Mouse (Mus musculus): ENCODE measurements around the gene Frmpd4.

Frmpd4 gene

GRCm38 (mm10) chrX:168124043-168124442 is 453.0 kb downstream of the Frmpd4 start:
- no peak for DNase-seq (ENCODE audit: low spot score)

DNA sequence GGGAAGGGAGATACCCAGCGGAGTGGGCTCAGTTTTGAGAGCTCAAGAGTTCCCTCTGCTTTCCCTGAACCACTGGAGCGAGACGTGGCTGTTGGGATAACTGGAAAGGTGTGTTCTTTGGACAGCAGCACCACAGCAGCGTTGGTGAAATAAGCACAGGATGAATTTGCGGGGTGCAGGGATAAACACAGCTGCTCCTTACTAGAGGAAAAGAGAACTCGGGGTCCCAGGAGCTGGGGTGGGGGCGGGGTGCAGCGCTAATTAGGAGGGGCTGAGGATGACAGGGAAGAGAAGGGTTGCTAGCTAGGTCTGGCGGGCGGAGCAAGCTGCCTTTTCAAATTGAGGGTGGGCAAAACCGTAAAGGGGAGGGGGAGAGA is 453.5 kb downstream of the Frmpd4 start:
- no peak for DNase-seq (ENCODE audit: low spot score)

GRCm38 (mm10) chrX:168122806-168123588 is 454.0 kb downstream of the Frmpd4 start:
- DNase-seq (ENCODE audit: low spot score) = no peak

DNA sequence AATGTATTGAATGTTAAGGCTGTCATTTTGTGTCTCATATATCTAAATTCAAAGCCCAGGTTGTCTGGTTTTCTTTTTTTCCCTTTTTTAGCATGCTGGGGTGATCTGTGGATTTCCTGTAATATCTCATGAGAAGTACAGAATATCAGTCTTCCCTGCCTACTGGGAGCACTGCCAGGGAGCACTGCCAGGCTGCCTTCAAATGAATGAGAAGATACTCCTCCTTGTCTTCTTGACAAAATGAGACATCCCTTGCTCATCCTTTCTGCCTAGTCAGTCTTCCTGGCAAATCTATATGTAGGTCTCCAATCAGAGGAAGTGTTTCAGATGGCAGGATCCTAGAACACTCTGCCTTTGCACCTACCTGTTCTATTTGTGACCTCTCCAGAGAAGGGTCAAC is 535.4 kb downstream of the Frmpd4 start:
- no peak for DNase-seq (ENCODE audit: low spot score)

DNA sequence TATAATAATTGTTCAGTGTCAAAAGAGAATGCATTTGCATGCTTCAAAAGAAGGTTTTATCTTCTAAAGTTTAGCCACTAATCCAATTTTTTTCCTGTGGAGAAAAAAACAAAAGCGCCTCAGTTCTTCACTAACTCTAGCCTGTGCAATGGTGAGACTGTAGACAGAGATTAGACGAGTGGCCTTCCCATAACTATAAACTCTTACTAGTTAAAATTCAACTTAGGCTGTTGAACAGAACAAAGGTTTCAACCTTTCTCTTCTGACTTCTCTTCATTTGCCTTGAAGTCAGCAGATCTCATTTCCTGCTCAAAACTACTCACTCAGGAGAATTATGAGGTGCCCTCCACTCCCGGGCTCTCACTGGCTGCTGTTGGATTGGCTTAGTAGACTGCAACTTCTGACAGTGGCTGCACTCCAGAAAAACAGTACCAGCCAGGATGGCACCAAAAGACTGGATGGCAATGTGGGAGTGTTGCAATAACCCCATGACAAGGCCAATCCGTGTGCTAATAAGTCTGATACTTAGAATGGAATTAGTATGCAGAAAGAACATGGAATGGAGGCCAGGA is 556.4 kb downstream of the Frmpd4 start:
- peak; percentile 16 for DNase-seq (ENCODE audit: low spot score)

DNA sequence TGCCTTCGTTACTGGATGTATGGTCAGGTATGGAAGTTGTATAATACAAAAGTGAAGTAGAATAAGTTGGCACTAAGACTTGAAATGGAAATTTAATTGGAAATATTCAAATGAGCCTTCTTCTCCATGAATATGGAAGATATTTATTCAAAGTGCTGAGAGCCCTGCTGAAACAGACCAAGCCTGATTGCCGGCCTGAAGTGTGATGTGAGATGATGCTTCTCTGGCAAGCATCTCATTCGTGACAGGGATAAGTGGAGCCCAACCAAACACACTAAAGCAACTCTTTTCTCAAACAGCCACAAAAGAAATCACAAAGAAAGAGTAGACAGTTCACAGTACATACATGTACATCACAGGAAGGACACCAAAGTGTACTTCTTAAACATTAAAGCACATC is 559.2 kb downstream of the Frmpd4 start:
- no peak for DNase-seq (ENCODE audit: low spot score)

DNA sequence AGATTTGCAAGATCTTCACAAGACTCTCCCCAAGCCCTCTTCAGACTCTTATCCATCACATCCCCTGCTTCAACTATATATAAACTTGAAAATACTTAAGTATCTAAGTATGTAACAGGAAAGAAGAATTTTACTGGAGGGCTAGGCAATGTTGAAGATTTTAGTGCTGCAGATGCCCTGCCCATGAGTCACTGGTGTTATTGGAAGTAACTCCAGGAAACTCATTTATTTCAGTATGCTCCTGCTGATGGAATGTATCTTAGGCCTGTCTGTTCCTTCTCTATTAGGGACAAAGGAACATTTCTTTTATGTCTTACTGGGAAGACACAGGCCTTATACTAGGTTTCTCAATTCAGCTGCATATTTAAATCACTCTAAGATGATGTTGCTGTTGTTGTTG is 592.2 kb downstream of the Frmpd4 start:
- DNase-seq (ENCODE audit: low spot score) = no peak

GRCm38 (mm10) chrX:167951207-167951606 is 625.8 kb downstream of the Frmpd4 start:
- DNase-seq (ENCODE audit: low spot score) = no peak

- no peak for DNase-seq (ENCODE audit: low spot score)
Measured at GRCm38 (mm10) chrX:167909483-167909882, 667.5 kb downstream of the Frmpd4 start.

- no peak for DNase-seq (ENCODE audit: low spot score)
Measured at GRCm38 (mm10) chrX:167901046-167901445, 676.0 kb downstream of the Frmpd4 start.

DNA sequence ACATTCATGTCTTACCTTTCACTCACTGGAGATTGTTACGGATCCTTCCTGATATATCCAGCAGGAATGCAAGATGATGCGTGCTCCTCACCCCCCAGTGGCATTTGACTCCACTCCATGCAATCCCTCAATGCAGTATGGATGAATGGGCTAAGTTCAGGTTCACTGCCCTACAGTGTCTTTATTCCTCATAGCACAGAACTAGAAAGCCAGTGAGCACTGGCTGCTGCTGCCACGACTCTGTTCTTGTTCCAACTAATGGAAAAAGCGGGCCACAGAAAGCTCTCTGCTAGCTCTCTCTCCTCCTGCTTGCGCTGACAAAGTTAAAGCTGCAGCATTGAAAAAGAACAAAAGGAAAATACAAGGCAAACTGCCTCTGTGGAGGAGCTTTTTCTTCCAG is 722.2 kb downstream of the Frmpd4 start:
- no peak for DNase-seq (ENCODE audit: low spot score)

GRCm38 (mm10) chrX:167832543-167832942 is 744.5 kb downstream of the Frmpd4 start:
- DNase-seq (ENCODE audit: low spot score) = no peak

GRCm38 (mm10) chrX:167828456-167828855 is 748.6 kb downstream of the Frmpd4 start:
- DNase-seq (ENCODE audit: low spot score) = no peak

DNA sequence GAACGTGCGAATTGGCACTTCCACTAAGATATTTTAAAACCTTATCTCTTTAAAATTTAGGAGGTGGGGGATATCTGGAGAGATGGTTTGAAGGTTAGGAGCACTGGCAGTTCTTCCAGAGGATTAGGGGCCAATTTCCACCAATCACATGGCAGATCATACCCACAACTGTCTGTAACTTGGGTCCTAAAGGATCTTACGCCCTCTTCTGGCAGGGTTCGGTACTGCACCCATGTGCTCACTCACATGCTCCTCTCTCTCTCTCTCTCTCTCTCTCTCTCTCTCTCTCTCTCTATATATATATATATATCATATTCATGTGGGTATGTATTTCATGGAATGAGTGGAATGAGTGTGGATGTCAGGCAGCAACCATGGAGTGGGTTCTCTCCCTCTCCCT is 759.7 kb downstream of the Frmpd4 start:
- no peak for DNase-seq (ENCODE audit: low spot score)

- DNase-seq (ENCODE audit: low spot score) = no peak
Measured at GRCm38 (mm10) chrX:167810120-167810519, 766.9 kb downstream of the Frmpd4 start.

DNA sequence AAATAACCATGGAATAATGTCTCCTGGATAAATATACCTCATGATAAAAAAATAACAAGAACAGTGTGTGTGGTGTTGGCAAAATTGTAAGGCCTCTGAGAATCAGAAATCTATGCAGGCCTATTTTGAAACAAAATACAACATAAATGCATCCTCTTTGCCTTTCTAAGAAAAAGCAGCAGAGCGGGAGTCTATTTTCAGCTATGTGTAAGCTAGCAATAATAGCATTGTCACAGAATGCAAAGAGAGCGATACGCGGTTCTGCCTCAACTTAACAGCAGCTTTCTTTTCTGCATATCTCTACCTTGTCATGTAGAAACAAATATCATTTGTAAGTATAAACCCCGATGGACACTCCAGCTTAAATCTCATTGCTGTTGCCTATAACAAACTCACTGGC is 768.5 kb downstream of the Frmpd4 start:
- DNase-seq (ENCODE audit: low spot score) = no peak

DNA sequence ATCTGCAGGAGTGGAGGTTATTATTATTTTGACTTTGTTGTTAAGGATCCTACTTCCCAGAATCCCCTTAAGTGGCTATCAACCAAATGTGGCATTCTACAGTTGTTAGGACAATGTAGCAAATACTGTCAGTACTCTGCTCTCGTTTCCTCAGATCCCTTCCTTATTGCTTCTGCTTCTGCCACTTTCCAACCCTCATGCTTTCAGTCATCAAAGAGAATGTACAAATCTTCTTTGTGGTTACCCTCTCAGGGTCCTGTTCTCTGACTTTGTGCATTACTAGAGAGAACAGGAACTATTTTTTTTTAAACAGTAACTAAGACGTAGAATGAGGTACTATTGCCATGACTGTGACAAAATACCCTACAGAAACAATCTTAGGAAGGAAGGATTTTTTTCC is 788.3 kb downstream of the Frmpd4 start:
- no peak for DNase-seq (ENCODE audit: low spot score)

GRCm38 (mm10) chrX:167783526-167783925 is 793.5 kb downstream of the Frmpd4 start:
- DNase-seq (ENCODE audit: low spot score) = no peak

DNA sequence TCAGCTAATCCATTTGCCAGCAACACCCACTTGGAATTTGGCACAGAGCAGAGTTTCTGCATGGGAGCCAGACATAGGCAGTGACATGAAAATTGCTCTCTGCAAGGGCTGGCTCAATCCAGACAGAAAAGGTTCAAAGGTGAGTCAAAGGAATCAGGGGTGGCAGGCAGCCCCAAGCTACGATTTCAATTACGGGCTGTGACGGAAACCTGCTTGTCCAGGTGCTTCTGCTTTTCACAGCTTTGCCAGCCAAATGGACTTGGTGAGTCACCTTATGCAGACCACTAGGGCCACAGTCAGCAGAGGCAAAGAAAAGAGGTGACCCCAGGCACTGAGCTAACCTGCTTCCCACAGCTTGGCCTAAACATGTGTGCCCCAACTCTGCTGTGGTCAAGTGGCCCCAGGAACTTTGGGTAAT is 857.5 kb downstream of the Frmpd4 start:
- DNase-seq (ENCODE audit: low spot score) = no peak

- DNase-seq (ENCODE audit: low spot score) = no peak
Measured at GRCm38 (mm10) chrX:167719092-167719491, 857.9 kb downstream of the Frmpd4 start.

GRCm38 (mm10) chrX:167654806-167655495 is 922.1 kb downstream of the Frmpd4 start:
- DNase-seq (ENCODE audit: low spot score) = no peak

DNA sequence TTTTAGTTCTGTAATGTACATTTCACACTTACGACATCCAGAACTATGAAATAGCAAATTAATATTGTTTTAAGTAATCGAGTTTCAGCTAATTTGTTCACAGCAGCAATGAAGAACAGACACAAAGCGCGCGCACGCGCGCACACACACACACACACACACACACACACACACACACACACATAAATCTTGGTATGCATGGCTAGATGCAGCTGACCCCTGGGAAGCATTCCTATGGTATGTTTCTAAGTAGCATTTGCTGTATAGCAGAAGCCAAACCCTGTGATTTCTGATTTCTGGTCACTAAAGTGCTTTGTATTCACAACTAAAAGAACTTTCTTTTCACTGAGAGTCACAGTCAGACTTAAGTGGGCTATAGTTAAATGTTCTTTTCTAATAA is 922.8 kb downstream of the Frmpd4 start:
- no peak for DNase-seq (ENCODE audit: low spot score)

- no peak for DNase-seq (ENCODE audit: low spot score)
Measured at GRCm38 (mm10) chrX:167597639-167598217, 979.3 kb downstream of the Frmpd4 start.
